Mouse (Mus musculus) frontal cortex, adult 2 months (tissue): ENCODE data around the gene Tmco4. TPM values are rescaled to one million over a fixed set of nuclear protein-coding genes. Genes with fewer than 3 reads are reported as not detected.

Experiments used
- DNase-seq, 2 experiments: peaks; one replicate each; pipeline ENCODE4 v3.0.0; 2022; ENCODE audit warnings: low spot score in 1 of 2; ENCODE audit errors: extremely low spot score in 1 of 2
- polyA plus RNA-seq: library from polyadenylated mRNA; depleted of rRNA; stranded (reverse); fragments of >200 nt; gene quantifications from 2 replicates; pipeline ENCODE4 v1.2.3, GENCODE M21; 2012; rRNA removed

Gene Tmco4
- polyA plus RNA-seq, result 3.3 and 3.4 TPM in 2 replicates

DNA sequence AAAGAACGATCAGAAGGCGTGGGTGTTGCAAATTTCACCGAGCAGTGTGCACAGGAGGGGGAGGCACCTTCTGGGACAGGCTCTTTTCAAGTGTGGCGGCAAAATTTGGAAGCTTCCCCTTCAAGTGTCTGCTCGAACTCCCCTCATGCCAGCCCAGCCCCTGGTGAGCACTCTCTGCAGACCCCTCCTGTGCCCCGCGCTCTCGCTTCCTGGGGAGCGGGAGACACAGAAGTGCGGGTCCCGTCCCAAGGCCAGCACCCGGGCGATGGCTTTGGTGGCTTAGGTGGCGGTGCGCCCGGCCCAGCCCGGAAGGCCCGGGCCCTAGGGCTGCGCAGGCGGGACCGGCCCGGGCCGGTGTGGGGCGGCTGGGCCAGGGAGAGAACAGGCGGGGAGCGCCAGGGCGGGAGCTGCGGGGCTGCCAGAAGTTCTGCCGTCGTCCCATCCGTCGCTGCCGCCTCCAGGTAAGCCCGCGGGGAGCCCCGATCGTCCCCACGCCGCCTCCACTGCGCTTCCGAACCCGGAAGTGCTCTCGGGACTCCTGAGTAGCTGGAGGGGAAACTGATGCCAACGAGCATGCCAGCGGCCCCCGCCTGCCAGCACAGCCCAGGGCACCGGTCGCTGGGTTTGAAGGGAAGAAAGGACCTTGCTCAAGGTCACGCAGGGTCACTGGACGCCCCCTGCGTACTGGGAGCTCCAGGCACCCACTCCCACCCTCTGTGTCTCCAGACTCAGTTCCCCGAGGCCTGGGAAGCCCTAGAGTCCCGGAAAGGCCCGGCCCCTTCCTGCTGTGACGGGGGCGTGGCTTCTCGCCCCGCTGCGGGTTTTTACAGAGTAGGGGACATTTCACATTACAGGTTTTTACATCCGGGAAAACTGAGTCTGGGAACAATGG lies at the start of gene Tmco4:
TSS of gene Tmco4 (plus strand) at position 62 of the 892 bp plus-strand sequence.
- peak in 1 of 2 experiments; percentile 69 for DNase-seq

DNA sequence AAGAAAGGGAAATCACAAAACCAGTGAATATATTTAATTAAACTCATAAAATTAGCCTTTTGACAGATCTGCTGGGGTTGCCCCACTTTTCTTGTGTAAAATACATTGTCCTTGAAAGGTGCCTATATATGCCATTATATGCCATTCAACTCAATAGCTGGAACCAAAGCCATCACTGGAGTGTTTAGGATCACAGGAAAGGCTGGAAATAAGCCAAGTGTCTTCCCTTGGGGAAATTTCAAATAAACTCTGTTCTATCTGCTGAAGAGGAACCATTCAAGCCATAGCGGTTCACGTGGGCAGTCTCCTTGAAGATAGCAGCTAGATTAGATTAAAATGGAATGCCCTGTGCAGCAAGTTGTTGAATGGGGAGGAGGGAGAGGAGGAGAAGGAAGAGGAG lies 47.1 kb upstream of the Tmco4 start:
- no peak for DNase-seq

- no peak for DNase-seq
Measured at GRCm38 (mm10) chr4:138933862-138934261, 38.8 kb upstream of the Tmco4 start.

GRCm38 (mm10) chr4:138934456-138935145 lies 38.1 kb upstream of the Tmco4 start:
- no peak for DNase-seq

- DNase-seq, result no peak
Measured at GRCm38 (mm10) chr4:138938495-138939269, 34.0 kb upstream of the Tmco4 start.

- no peak for DNase-seq
Measured at GRCm38 (mm10) chr4:138939481-138939880, 33.2 kb upstream of the Tmco4 start.

GRCm38 (mm10) chr4:138941401-138941800 lies 31.3 kb upstream of the Tmco4 start:
- DNase-seq, result no peak

DNA sequence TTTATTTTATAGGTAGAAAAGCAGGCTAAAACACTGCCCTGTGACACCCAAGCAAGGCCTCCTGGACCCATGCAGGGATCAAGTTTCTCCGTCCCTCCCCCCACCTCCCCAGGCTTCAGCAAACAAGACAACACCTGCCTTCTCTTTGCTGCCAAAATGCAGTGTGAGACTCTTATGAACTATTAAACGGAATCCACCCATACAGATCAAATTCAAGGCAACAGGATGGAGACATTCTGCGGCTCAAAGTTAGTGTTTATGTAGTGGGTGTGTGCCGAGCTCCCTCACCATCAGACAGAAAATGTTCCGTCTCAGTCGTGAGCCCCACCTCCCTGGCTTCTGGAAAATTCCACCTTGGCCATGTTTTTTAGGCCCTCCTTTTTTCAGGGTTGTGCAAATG lies 30.7 kb upstream of the Tmco4 start:
- DNase-seq, result no peak

DNA sequence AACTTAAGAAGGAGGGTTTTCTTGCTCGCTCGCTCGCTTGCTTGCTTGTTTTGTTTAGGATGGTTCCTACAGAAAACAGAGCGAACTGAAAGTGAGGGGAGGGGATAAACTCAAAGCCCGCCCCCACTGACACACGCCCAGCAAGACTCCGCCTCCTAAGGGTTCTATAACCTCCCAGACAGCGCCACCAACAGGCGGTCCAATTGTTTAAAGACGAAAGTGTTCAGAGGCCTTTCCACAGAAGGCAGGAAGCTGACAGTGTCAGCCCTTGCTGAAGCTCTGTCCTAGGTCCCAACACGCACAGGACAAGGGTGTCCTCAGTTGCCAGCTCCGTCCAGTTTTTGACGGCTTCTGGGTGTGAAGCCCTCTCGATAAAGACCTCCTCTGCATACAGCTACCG lies 29.0 kb upstream of the Tmco4 start:
- DNase-seq, result peak in 1 of 2 experiments; percentile 61

GRCm38 (mm10) chr4:138948257-138948656 lies 24.4 kb upstream of the Tmco4 start:
- DNase-seq, result no peak

DNA sequence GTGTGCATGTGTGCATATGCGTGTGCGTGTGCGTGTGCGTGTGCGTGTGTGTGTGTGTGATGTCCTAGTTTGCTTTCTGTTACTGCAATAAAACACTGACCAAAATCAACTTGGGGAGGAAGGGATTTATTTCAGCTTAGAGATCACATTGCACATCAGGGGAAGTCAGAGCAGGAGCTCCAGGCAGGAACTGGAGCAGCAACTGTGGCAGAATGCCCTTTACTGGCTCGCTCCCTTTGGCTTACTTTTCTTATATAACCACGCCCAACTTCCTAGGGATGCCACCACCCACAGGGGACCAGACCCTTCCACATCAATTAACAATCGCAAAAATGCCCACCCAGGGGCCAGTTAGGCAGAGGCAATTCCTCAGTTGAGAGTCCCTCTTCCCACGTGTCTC lies 14.1 kb upstream of the Tmco4 start:
- no peak for DNase-seq

GRCm38 (mm10) chr4:138959120-138959519 lies 13.6 kb upstream of the Tmco4 start:
- peak in 1 of 2 experiments; percentile 48 for DNase-seq

- DNase-seq, result peak in 1 of 2 experiments; percentile 59
Measured at GRCm38 (mm10) chr4:138959926-138960325, 12.8 kb upstream of the Tmco4 start.

GRCm38 (mm10) chr4:138962719-138963118 lies 10.0 kb upstream of the Tmco4 start:
- no peak for DNase-seq

GRCm38 (mm10) chr4:138965871-138966270 lies 6.8 kb upstream of the Tmco4 start:
- no peak for DNase-seq

- no peak for DNase-seq
Measured at GRCm38 (mm10) chr4:138966866-138967265, 5.8 kb upstream of the Tmco4 start, which contains the start of gene Rnf186. Rnf186 (plus strand) TSS chr4:138967112.

DNA sequence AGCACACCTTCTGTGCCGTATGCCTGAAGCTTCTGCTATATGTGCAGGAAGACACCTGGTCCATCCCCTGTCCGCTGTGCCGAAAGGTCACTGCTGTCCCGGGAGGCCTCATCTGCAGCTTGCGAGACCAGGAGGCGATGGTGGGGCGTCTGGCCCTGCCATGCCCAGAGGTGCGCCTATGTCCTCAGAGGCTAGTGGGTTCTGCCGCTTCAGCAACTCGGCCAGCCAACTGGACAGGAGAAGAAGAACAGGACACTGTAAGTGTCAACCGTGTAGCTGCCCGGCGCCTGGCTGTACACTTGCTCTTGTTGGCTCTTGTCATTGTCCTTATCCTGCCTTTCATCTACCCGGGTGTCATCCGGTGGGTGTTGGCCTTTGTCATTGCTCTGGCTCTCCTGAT lies 5.2 kb upstream of the Tmco4 start:
- DNase-seq, result no peak

- DNase-seq, result no peak
Measured at GRCm38 (mm10) chr4:138968772-138969556, 3.7 kb upstream of the Tmco4 start.

DNA sequence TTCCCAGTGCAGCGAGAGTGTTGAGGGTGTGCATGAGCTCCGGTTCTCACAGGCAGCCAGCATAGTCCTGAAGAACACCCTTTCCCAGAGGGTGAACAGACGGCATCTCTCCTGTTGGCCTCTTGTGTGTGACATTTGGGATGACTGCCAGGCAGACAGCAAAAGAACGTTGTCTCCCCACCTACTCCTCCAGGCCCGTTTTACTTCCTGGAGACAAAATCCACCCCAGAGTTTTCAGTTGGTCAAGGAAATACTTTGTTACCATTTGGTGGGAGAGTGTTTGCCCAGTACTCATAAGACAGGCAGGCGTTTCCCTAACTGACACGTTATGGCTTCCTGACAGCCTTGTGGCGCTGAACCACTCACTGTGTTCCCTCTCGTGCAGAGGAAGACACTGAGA lies 3.0 kb upstream of the Tmco4 start:
- no peak for DNase-seq

DNA sequence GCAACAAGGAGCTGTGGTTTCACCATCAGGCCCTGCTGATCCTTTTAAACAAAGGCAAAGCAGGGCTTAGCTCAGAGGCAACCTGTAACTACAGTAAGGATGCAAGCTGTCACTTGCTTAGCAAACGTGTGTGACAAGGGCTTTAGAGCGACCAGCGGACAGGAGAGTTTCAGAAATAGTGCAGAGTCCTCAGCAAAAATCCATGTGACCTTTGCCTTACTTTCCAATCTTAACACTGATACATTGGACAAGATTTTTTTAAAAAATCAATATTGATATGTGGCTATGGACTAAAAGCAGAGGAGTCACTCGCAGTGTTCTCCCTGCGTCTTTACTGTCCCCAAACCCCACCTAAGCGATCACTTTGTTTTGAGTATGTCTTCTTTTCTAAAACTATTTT lies 1.3 kb upstream of the Tmco4 start:
- DNase-seq, result no peak
